Mouse (Mus musculus): ENCODE measurements around the gene Olfr890. TPM values are rescaled to one million over a fixed set of nuclear protein-coding genes. Genes with fewer than 3 reads are reported as not detected.
"Not testable (repeated sequence)": the region's sequence is repeated elsewhere in the genome, so short reads cannot be mapped to it uniquely, and the experiment has no call there.

Gene Olfr890
- polyA plus RNA-seq (2015; fragmentation: Nextera tagmentation; extraction: Ambion mirVana), result not detected in 2 replicates

DNA sequence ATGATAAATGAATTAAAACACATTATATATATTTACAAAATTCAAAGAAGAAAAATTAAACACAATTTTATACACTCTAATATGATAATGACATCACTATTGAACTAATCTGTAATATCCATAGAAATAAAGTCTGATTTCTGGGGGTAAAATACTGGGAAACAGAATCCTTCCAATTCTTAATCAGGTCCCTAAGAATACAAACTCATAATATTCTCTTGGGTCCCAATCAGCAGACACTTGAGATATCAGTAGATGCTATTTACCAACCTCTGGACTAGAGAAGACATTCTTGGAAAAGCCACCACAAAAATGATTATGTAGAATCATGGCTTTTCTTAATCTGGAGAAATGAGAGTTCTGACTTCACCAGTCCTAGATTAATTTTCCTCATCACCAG, at the start of gene Olfr890:
Gene Olfr890, plus strand, starts transcription at position 301 of the 400 bp plus-strand sequence.
- no peak for DNase-seq (ENCODE audit: low spot score)

DNA sequence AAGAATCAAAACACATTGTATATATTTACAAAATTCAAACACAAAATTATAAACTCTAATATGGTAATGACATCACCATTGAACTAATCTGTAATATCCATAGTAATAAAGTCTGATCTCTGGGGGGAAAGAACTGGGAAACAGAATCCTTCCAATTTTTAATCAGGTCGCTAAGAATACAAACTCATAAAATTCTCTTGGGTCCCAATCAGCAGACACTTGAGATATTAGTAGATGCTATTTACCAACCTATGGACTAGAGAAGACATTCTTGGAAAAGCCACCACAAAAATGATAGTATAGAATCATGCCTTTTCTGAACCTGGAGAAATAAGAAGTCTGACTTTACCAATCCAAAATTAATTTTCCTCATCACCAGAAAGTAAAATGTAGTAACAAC, 34.5 kb upstream of the Olfr890 start, which contains the start of gene Olfr888:
Gene Olfr888, plus strand, starts transcription at position 301 of the 400 bp plus-strand sequence.
- DNase-seq (ENCODE audit: low spot score), result no peak

- no peak for DNase-seq (ENCODE audit: low spot score)
These were observed 27.4 kb upstream of the Olfr890 start, which contains the start of gene Olfr889 for GRCm38 (mm10) chr9:38114898-38115297. Gene Olfr889 (plus strand): TSS chr9:38115198.

DNA sequence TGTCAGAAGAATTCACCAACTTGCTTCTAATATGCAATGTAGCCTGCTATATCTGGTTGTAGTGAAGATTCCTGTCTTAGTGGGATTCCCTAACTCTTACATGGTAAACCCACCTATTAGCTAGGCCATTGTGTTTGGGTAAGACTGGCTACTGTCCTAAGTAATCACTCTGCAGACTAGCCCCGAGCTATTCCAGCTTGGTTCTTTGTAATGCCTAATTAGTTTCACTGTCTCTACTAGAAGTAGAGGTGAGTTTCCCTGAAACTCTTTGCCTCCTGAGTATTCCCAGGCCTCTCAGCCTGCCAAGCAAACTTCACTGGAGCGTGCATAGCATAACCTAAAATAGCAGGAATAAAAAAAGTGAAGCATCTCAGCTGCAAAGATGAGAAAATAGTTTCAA, 26.0 kb downstream of the Olfr890 start:
- not testable (repeated sequence) for DNase-seq (ENCODE audit: low spot score)

DNA sequence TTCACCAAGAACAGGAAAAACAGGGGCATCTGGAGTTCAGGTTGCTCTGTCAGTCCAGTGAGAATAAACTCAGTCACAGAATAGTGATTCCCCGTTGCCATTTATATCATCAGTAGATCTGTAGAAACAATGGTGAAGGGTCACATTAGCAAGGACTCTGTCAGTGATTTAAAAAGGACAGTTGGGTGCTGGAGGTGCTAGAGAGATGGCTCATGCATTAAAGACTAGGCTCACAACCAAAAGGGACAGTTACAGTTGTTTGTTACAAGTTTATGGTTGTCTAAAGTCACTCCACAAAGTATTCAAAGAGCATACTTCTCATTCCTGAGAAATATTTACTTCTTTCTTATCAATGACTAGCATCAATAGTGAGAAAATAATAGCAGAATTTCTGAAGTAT, 38.4 kb downstream of the Olfr890 start, which contains the start of gene Olfr891:
Gene Olfr891, minus strand, starts transcription at position 101 of the 400 bp plus-strand sequence.
- DNase-seq (ENCODE audit: low spot score), result no peak

Other genes starting within 250 kb of the Olfr890 start
- gene Olfr145, start 245.8 kb upstream of the Olfr890 start, polyA plus RNA-seq (2015; fragmentation: Nextera tagmentation; extraction: Ambion mirVana), result not detected in 2 replicates
- not detected in 2 replicates for gene Olfr878, start 224.7 kb upstream of the Olfr890 start, polyA plus RNA-seq (2015; fragmentation: Nextera tagmentation; extraction: Ambion mirVana)
- gene Olfr881, start 150.7 kb upstream of the Olfr890 start, polyA plus RNA-seq (2015; fragmentation: Nextera tagmentation; extraction: Ambion mirVana), result not detected in 2 replicates
- gene Olfr883, start 116.7 kb upstream of the Olfr890 start, polyA plus RNA-seq (2015; fragmentation: Nextera tagmentation; extraction: Ambion mirVana), result not detected in 2 replicates
- gene Olfr884, start 96.0 kb upstream of the Olfr890 start, polyA plus RNA-seq (2015; fragmentation: Nextera tagmentation; extraction: Ambion mirVana), result not detected in 2 replicates
- gene Olfr885, start 81.2 kb upstream of the Olfr890 start, polyA plus RNA-seq (2015; fragmentation: Nextera tagmentation; extraction: Ambion mirVana), result not detected in 2 replicates
- not detected in 2 replicates for gene Olfr887, start 58.4 kb upstream of the Olfr890 start, polyA plus RNA-seq (2015; fragmentation: Nextera tagmentation; extraction: Ambion mirVana)
- gene Olfr888, start 34.4 kb upstream of the Olfr890 start, polyA plus RNA-seq (2015; fragmentation: Nextera tagmentation; extraction: Ambion mirVana), result not detected in 2 replicates
- 0.06 and 0.12 TPM in 2 replicates for gene Olfr889, start 27.3 kb upstream of the Olfr890 start, polyA plus RNA-seq (2015; fragmentation: Nextera tagmentation; extraction: Ambion mirVana)
- gene Olfr891, start 38.3 kb downstream of the Olfr890 start, polyA plus RNA-seq (2015; fragmentation: Nextera tagmentation; extraction: Ambion mirVana), result not detected in 2 replicates
- not detected in 2 replicates for gene Olfr893, start 65.8 kb downstream of the Olfr890 start, polyA plus RNA-seq (2015; fragmentation: Nextera tagmentation; extraction: Ambion mirVana)
- gene Olfr894, start 75.5 kb downstream of the Olfr890 start, polyA plus RNA-seq (2015; fragmentation: Nextera tagmentation; extraction: Ambion mirVana), result not detected in 2 replicates
- gene Olfr143, start 110.3 kb downstream of the Olfr890 start, polyA plus RNA-seq (2015; fragmentation: Nextera tagmentation; extraction: Ambion mirVana), result not detected in 2 replicates
- not detected in 2 replicates for gene Olfr895, start 125.3 kb downstream of the Olfr890 start, polyA plus RNA-seq (2015; fragmentation: Nextera tagmentation; extraction: Ambion mirVana)
- not detected in 2 replicates for gene Olfr896-ps1, start 148.6 kb downstream of the Olfr890 start, polyA plus RNA-seq (2015; fragmentation: Nextera tagmentation; extraction: Ambion mirVana)
- not detected in 2 replicates for gene Olfr25, start 186.5 kb downstream of the Olfr890 start, polyA plus RNA-seq (2015; fragmentation: Nextera tagmentation; extraction: Ambion mirVana)
- not detected in 2 replicates for gene Olfr898, start 205.9 kb downstream of the Olfr890 start, polyA plus RNA-seq (2015; fragmentation: Nextera tagmentation; extraction: Ambion mirVana)
- gene Olfr250, start 224.4 kb downstream of the Olfr890 start, polyA plus RNA-seq (2015; fragmentation: Nextera tagmentation; extraction: Ambion mirVana), result not detected in 2 replicates
- not detected in 2 replicates for gene Olfr251, start 234.6 kb downstream of the Olfr890 start, polyA plus RNA-seq (2015; fragmentation: Nextera tagmentation; extraction: Ambion mirVana)

Measured in thymus, postnatal 0 days (tissue).